Mouse (Mus musculus) left cerebral cortex, postnatal 14 days (tissue): ENCODE results near the gene Pom121l2. TPM values are rescaled to one million over a fixed set of nuclear protein-coding genes. Genes with fewer than 3 reads are reported as not detected.
A peak's percentile ranks its signal among the peaks of the same experiment; 100 is the strongest.

Source experiments
- DNase-seq, 2 experiments: peaks; one replicate each; pipeline ENCODE4 v3.0.0; 2021 to 2022; ENCODE audit warnings: low spot score in 2 of 2, mixed read lengths in 1 of 2
- intact Hi-C: fragments of 180-260 bp; cut with DNase I; formaldehyde crosslinking; loops from one replicate; pipeline ENCODE4 v1.15.1; 2025
- long read RNA-seq, 2 experiments: library from polyadenylated mRNA; stranded (forward); transcript quantifications; one replicate each; pipeline ENCODE4 v2.0.0; 2021
- total RNA-seq, 2 experiments: library from RNA; stranded (reverse); gene quantifications; 2 replicates each; pipeline ENCODE4 v1.2.3; 2021

Gene Pom121l2
- under 1 TPM in 1 of 2 experiments, not detected in 1; 0.23 TPM for total RNA-seq
- long read RNA-seq, experiment 1, result 0 reads
- long read RNA-seq, experiment 2, result 0 reads

GRCm38 (mm10) chr13:21980981-21981802 lies at the start of gene Pom121l2:
TSS of gene Pom121l2 (plus strand) at chr13:21981194.
- DNase-seq, result peak in 1 of 2 experiments; percentile 17
- intact Hi-C loops, result no loop called here

GRCm38 (mm10) chr13:21931740-21932139 lies 49.3 kb upstream of the Pom121l2 start:
- intact Hi-C loops, result no loop called here
- no peak for DNase-seq

- intact Hi-C loops, result no loop called here
Measured at GRCm38 (mm10) chr13:21933626-21934548, 47.1 kb upstream of the Pom121l2 start.

GRCm38 (mm10) chr13:21934982-21935791 lies 45.8 kb upstream of the Pom121l2 start:
- intact Hi-C loops, result no loop called here
- peak; percentile 32 to 73 for DNase-seq

More at GRCm38 (mm10) chr13:21933626-21934548, 47.1 kb upstream of the Pom121l2 start:
- DNase-seq, result peak in 1 of 2 experiments; percentile 49

- no peak for DNase-seq
- intact Hi-C loops, result no loop called here
Measured at GRCm38 (mm10) chr13:21935833-21936232, 45.2 kb upstream of the Pom121l2 start.

GRCm38 (mm10) chr13:21936968-21937367 lies 44.0 kb upstream of the Pom121l2 start:
- peak in 1 of 2 experiments; percentile 66 for DNase-seq
- intact Hi-C loops, result no loop called here

GRCm38 (mm10) chr13:21940213-21940612 lies 40.8 kb upstream of the Pom121l2 start:
- intact Hi-C loops, result loop anchor here (5.0 to 10.0 kb wide), 3 partner anchors 775 to 1575 kb away; no protein-coding TSS in a partner anchor

GRCm38 (mm10) chr13:21940811-21941321 lies 40.1 kb upstream of the Pom121l2 start:
- peak; percentile 85 to 93 for DNase-seq
- intact Hi-C loops, result loop anchor here (5.0 to 10.0 kb wide), 3 partner anchors 776 to 1574 kb away; no protein-coding TSS in a partner anchor

More at GRCm38 (mm10) chr13:21940213-21940612, 40.8 kb upstream of the Pom121l2 start:
- peak; percentile 90 to 97 for DNase-seq

GRCm38 (mm10) chr13:21943644-21944043 lies 37.4 kb upstream of the Pom121l2 start:
- intact Hi-C loops, result loop anchor here (2.0 to 10.0 kb wide), 4 partner anchors 31 to 1571 kb away; no protein-coding TSS in a partner anchor
- no peak for DNase-seq

- no peak for DNase-seq
- intact Hi-C loops, result loop anchor here (2.0 to 10.0 kb wide), 4 partner anchors 30 to 1570 kb away; no protein-coding TSS in a partner anchor
Measured at GRCm38 (mm10) chr13:21944592-21944925, 36.4 kb upstream of the Pom121l2 start.

GRCm38 (mm10) chr13:21944926-21945740 lies 35.9 kb upstream of the Pom121l2 start, which contains the start of gene Zfp184:
TSS of gene Zfp184 (plus strand) at chr13:21945094.
- intact Hi-C loops, result loop anchor here (2.0 to 10.0 kb wide), 4 partner anchors 30 to 1570 kb away; no protein-coding TSS in a partner anchor
- peak; percentile 89 to 93 for DNase-seq

GRCm38 (mm10) chr13:21969269-21969668 lies 11.7 kb upstream of the Pom121l2 start:
- no peak for DNase-seq
- intact Hi-C loops, result no loop called here

GRCm38 (mm10) chr13:21969816-21970215 lies 11.2 kb upstream of the Pom121l2 start:
- no peak for DNase-seq
- intact Hi-C loops, result no loop called here

- DNase-seq, result no peak
- intact Hi-C loops, result no loop called here
Measured at GRCm38 (mm10) chr13:21971641-21972040, 9.4 kb upstream of the Pom121l2 start.

- DNase-seq, result peak; percentile 77 to 93
- intact Hi-C loops, result loop anchor here (1.0 to 2.0 kb wide), 3 partner anchors 29 to 56 kb away; partner anchors contain the start of gene Zfp184
Measured at GRCm38 (mm10) chr13:21974221-21974725, 6.7 kb upstream of the Pom121l2 start.

GRCm38 (mm10) chr13:21974726-21975473 lies 6.1 kb upstream of the Pom121l2 start:
- intact Hi-C loops, result loop anchor here (1.0 to 2.0 kb wide), 3 partner anchors 30 to 55 kb away; partner anchors contain the start of gene Zfp184

More at GRCm38 (mm10) chr13:21974726-21975473, 6.1 kb upstream of the Pom121l2 start:
- DNase-seq, result peak; percentile 60 to 78
